Mouse (Mus musculus): ENCODE results near the gene Gm20388. TPM values are rescaled to one million over a fixed set of nuclear protein-coding genes. Genes with fewer than 3 reads are reported as not detected.
"Not testable (repeated sequence)": the region's sequence is repeated elsewhere in the genome, so short reads cannot be mapped to it uniquely, and the experiment has no call there.

Gene Gm20388
- total RNA-seq, 2 experiments from 2014 or later, result 5.8 TPM; not detected in 1

DNA sequence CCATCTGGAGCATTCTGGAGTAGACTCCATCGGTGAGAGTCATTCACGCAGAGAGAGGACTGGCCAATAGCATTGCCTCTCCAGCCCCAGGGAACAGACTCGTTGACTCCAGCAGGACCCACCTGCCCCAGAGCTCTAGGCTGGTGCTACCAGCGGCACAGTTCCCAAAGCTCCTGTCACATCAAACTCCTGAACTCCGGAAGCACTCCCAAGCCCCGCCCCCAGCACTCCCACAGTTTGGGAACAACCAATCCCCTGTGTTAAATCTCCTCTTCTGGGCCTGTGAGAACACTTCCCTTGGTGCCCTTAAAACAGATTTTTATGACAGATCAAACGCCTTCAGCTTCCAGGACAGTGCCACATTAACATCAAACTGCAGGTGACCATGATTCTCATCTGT, 1532.7 kb downstream of the Gm20388 start:
- DNase-seq, result no peak

DNA sequence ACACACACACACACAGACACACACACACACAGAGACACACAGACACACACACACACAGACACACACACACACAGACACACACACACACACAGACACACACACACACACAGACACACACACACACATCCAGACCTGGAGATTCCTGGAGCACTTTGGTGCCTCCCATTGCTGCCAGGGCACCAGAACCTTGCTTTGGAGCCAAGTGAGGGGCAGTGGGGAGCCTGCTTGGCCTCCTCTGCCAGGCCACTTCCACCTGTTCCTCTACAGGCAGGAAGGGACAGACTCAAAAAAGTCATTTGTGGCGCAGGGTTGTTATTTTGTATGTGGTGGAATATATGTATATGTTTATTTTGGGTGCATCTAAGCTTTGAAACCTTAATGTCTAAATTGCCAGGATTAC, 1533.9 kb downstream of the Gm20388 start:
- not testable (repeated sequence) for DNase-seq

DNA sequence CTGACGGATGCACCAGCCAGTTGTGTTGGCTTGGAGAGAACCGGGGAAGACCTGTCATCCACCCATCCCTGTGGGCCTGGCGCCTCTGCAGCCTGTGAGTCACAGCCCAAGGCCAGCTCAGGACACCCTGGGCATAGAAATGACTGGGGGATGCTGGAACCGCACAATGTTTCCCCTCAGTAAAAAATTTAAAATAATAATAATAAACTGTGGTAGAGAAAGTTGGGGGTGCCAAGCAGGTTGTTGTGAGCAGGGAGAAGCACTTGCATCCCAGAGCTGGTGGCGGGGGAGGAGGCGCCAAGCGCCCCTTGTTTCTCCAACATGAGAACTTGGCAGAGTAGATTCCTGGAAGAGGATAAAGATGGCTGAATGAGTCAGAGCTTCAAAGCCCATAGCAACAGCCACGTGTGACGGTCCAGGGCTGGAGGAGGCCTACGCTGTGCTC, 1534.4 kb downstream of the Gm20388 start:
- no peak for DNase-seq

DNA sequence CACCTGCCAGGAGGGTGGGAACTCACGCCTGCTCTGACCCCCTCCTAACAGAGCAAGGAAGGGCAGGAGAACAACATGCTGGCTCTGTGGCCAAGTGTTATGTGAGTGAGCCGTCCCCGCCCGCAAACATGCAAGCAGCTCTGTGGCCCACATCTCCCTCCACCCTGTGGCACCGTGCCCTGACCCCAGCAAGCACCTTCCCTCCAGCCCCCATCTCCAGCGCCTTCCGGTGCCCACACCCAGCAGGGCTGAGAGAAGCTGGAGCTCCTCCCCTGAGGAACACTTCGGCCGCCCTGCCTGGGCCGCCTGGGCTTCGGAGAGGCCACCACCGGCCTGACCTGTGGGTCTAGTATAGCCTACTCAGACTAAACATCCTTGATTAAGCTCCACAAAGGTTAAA, 1535.5 kb downstream of the Gm20388 start:
- DNase-seq, result no peak

DNA sequence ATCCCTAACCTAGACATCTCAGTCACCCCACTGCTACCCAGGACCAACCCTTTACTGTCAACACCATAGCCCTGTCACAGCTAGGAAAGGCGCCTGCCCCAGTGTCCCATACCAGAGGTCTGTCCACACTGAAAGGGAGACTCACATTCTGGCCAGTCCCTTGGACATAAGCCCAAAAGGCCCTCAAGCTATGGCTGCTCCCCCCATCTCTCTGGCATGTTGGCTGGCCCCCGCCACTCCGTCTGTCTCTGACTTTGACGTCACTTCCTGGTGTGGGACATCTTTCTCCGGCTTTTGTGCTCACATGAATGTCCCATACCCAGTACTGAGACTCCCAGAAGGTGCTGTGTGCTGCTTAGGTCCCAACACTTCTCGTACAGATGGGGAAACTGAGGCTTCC, 1536.2 kb downstream of the Gm20388 start:
- peak; percentile 44 for DNase-seq

DNA sequence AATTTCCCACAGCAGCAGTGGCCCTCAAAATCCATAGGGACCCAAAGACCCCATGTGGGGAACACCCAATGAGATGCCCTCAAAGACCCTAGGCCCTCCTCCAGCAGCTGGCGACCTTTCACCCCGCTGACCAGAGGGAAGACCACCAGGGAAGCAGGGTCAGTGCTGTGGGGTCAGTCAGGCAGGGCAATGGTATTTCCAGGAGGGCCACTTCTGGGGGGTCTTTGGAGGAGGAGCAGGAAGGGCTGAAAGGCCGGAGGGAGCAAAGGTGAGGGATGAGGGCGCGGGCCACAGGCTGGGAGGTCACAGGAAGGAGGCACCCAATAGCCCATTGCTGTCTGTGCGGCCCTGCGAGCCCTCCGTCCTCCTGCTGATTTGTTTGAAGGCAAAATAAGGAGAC, 1539.6 kb downstream of the Gm20388 start:
- DNase-seq, result no peak

- peak; percentile 87 for DNase-seq
These were observed 1540.9 kb downstream of the Gm20388 start for GRCm38 (mm10) chr8:121451404-121452076.

GRCm38 (mm10) chr8:121454737-121455136, 1544.1 kb downstream of the Gm20388 start:
- DNase-seq, result no peak

GRCm38 (mm10) chr8:121461192-121461591, 1550.6 kb downstream of the Gm20388 start:
- DNase-seq, result no peak

DNA sequence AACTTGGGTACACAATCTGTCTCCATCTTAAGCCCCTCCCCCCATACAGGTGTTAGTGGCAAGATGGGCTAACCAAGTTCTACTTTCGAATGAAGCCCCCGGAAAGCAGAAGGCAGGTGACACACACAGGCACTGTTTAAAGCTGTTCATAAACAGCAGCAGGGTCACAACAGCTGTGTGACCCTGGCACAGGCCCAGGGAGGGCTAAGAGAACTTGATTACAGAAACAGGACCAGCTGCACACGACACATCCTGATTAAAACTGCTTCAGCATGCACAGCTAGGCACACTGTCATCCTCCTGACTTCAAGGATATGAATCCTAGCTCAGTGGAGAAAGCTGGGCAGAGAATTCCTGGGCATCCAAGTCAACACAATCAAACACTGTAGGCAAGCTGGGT, 1551.5 kb downstream of the Gm20388 start:
- peak; percentile 38 for DNase-seq

DNA sequence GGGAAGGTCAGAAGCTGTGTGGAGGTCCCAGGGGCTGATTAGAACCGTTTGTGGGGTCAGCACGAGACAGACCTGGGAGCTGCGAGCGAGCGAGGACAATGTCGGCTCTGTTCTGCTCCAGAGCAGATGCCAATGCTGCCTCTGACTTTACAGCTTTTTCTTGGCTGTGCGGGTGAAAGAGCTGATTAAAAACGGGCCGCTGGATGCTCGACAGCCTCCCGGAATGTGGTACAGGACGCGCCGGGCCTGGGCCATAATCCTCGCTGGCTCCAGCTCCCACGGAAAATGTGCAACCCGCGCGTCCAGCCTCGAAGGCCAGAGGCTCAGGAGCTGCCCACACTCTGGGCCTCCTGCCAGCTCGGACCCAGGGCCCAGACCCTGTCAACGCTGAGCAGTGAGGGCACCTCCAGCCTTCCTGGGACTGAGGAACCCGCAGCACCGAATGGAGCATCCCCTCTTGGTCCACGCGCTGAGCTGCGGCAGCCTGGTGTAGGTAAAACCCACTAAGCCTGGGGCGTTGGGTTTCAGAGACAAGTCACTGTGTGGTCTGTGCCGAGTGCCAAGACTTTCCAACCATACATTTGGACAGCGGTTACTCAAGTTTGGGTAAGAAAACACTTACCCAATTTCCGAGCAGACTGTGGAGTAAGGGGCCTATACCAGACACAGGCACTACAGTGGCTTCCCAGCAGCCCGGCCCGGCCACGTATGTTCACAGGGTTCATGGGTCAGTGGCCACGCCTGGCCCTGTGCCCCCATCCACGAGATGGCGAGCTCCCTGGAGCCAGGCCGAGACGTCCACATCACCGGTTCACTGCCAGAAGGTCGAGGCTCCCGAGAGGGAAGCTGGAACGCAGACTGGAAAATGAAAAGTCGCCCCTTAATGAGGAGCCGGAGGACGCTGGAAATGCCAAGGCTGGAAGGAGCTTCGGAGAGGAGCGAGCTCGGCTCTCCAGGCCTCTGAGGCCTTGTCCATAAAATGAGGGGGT, 1557.7 kb downstream of the Gm20388 start:
- DNase-seq, result peak; percentile 35

DNA sequence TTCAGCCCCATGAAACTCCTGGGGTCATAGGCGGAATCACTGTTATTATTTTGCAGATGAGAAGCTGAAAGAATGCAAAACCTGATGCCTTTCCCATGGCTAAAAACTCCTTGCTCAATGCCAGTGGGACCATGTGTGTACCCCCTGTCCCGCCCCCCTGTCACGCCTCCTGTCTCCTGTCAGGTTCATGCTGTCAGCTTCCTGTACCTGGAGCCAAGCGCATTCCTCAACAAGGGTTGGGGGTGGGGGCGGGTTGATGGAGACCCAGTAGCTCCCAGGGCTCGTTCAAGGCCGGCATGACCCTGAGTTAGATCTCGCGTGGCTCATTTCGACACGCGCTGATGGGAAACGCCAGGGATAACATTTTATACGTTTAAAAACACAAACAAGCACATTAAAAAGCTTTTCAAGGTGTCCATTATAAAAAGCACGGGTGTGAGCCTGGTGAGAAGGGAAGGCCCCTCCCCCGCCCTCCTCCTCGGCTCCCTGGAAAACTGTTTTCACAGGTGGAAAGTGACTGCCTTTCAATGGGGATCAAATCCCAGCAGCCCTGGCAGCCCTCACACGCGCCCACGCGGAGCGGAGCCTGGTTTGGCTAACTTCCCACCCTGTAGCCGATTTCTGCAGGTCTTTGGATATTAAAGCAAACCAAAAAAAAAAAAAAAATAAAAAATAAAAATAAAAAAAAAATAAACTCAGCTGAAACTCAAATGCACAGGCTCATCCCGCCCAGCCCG, 1563.7 kb downstream of the Gm20388 start:
- DNase-seq, result no peak

DNA sequence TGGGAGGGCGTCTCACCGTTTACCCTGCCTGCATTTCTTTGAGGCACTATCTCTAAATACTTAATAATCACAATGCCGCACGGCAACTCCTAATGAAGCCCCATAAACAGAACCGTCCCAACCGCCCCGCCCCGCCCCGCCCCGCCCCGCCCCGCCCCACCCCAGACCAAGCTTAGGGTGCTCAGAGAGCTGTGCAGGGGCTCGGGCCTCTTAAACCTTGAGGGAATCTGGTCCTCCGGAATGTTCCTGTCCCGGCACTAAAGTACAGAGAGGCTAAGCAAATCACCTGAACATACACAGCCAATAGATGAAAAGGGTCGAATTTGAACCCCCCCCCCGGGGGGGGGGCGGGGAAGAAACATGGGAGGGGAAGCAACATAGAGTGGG, 1564.2 kb downstream of the Gm20388 start:
- DNase-seq, result no peak

GRCm38 (mm10) chr8:121477851-121478547, 1567.4 kb downstream of the Gm20388 start:
- DNase-seq, result peak; percentile 53

GRCm38 (mm10) chr8:121479144-121479543, 1568.5 kb downstream of the Gm20388 start:
- no peak for DNase-seq

DNA sequence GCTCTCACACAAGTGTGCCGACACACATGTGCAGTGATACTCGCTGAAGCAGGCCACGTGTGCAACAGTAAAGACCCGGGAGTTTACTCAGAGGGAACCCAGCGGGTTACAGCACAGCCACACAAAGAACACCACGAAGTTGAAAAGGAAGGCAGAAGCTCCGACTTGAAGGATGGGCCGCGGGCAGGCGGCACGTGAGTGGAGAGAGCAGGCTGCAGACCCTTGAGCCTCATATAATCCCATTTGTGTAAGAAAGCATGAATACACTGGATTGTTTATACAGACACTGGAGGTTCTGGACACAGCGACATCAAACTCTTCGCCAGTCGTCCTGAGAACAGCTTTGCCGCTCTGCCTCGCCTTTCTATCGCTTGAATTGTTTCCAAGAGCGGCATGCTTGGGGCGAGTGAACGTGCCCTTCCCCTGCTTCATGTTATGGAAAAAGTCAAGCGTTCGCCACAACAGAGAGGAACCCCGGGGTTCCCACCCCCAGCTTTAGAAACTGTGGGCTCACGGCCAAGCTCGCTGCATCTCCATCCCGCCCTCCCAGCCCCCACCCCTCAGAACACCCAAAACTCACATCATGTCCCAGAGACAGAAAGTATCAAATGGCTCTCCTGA, 1569.9 kb downstream of the Gm20388 start:
- DNase-seq, result no peak

GRCm38 (mm10) chr8:121484072-121484782, 1573.6 kb downstream of the Gm20388 start:
- DNase-seq, result no peak

DNA sequence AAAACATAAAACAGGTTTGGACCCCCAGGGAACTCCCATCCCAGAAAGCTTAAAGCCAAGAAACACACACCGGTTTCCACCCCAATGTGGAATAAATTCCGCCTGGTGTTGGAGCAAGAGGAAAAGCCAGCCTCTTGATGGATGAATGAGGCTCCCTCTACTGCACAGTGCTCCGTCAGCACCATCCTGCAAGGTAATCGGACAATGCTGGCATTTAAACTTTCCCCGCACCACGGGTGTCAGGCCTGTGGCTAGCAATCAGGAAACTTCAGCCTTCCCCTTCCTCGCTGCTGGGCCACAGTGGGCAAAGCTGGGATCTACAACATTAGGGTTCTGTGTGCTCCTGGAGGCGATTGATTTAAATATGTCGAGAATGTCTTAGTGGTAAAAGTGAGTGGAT, 1581.0 kb downstream of the Gm20388 start:
- DNase-seq, result no peak

- DNase-seq, result no peak
These were observed 1587.0 kb downstream of the Gm20388 start for GRCm38 (mm10) chr8:121497621-121498020.

DNA sequence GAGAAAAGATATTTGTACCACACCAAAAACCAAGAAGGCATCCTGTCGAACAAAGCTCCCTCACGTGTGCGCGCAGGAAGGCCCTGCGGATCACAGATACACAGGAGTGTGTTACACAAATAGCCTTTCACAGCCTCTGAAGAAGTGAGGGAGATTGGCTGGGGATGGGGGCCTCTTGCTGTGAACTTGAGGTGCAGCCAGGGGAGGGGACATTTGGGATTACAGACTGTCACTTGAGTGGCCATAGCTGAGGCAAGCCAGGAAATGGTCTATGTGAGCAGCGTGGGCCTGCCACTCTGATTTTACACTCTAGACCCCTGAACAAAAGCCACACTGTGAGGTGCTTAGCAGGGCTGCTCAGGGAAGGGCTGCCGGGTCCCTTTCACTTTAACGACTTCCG, 1601.1 kb downstream of the Gm20388 start:
- DNase-seq, result no peak

GRCm38 (mm10) chr8:121513429-121513828, 1602.8 kb downstream of the Gm20388 start:
- DNase-seq, result peak; percentile 92

Data from heart, postnatal 4 days (tissue).